Mouse (Mus musculus): Measurements from ENCODE around the gene Dazap2.

Gene Dazap2

DNA sequence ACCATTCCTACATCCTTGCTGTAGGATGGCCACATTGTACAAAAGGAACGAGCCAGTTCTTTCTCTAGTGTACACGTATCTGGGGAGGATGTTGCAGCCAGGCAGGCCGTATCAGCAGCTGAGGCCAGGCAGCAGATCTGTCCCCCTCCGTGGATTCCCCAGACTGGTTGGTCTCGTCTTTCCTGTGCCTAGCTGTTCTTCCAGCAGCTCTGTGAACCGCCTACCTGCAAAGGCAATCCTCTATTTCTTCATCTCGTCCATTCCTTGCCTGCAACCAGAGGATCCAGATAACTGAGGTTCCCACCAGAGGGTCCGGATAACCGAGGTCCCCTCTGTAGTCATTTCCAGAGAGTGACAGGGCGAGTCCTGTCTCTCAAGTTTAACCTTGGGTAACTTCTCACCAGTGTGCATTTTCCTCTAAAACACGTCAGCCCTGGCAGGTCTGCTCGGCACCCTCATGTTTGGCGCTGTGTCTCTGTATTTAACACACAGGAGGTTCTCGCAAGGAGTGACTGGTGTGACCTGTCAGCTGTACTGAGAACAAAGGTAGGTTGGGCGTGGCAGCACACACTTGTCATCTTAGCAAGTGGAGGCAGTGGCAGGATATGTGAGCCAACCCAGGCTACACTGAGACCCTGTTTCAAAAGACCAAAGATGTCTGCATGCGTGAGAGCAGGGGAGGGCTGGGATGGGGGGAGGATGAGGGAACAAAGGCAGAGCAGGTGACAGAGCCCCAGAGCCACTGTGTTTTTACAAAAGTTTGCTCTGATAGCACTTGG, 25.0 kb downstream of the Dazap2 start:
- DNase-seq: no peak

DNA sequence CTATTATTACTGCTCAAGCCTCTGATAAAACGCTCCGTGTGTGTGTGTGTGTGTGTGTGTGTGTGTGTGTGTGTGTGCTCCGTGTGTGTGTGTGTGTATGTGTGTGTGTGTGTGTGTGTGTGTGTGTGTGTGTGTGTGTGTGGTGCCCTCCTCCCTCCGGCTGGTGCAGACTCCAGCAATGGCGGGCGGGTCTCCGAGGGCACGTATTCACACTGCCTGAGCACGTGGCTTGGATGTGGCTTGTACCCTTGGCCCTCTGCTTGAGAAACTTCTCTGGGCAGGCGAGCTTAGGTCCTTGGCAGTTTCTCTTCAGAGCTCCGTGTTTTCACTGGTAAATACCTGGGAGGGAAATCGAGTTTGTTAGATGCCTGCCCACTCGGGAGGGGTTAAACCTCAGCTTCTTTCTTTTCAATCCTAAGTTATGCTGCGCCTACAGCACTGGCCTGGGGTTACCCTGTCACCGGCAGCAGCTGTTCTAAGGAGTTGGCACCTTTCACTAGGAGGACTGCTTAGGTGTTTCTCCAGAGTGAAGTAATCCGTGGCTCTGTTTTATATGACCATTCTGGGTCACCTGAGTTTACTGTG, 26.2 kb downstream of the Dazap2 start:
- peak; percentile 42 to 56 for DNase-seq

DNA sequence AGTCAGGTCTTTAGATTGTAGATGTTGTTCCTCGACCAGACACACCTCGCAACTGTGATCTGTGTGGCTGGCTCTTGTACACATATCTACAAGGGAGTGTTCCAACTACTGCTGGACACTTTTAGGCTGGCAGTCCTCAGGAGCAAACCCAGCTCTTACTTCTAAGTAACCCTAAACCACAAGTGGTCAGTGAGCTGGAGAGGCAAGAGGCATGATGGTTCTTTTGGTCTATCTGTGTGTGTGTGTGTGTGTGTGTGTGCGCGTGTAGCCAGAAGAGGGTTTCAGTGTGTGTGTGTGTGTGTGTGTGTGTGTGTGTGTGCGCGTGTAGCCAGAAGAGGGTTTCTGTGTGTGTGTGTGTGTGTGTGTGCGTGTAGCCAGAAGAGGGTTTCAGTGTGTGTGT, 27.3 kb downstream of the Dazap2 start:
- DNase-seq: no peak

DNA sequence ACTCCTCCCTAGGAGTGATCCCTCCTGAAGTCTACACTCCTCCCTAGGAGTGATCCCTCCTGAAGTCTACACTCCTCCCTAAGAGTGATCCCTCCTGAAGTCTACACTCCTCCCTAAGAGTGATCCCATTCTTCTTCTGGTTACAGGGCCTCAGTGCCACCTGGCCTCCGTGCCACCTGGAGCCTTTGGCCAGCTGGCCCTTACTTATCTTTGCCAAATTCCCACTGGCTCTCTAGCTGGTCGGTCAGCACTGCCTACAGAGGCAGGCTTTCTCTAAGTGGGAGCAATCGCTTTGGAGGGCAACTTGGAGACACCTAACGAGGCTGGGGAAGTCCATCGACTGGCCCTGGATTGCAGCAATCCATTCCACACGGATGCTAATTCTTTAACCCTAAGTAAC, 31.0 kb downstream of the Dazap2 start:
- no peak for DNase-seq

DNA sequence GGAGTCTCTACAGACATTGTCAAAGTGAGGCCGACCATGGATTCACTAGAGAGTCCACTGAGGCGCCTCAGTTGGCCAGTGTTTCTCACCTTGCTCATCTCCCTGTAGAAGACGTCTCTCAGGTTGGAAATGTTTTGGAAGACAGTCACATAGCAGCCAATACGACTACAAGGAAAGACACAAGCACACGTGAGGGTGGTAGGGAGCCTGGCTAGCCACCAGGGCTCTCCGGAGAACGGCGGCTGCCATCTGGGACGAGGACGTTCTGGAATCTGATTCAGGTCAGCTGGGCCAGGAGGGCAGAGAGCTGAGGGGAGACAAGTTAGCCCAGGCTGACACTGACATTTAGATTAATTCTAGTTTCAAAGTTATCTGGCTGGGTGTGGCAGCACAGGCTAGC, 35.0 kb downstream of the Dazap2 start:
- no peak for DNase-seq

DNA sequence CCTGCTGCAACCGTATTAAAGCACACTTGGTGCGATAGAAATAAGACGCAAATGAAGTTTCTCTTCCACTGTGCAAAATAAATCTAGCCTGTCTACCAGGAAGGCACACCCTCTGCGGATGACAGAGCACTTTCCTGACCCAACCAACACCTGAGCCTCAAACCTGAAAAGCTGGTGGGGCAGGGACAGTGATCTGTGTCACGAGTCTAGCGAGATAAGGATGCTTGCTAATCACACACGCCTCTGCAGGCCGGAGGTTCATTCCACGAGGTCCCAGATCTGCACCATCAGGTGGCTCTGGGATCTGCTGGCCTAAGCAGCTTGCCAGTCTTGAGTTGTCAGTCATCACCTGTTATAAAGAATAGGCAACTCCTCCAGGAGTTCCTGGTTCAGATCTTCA, 36.5 kb downstream of the Dazap2 start:
- DNase-seq: no peak

DNA sequence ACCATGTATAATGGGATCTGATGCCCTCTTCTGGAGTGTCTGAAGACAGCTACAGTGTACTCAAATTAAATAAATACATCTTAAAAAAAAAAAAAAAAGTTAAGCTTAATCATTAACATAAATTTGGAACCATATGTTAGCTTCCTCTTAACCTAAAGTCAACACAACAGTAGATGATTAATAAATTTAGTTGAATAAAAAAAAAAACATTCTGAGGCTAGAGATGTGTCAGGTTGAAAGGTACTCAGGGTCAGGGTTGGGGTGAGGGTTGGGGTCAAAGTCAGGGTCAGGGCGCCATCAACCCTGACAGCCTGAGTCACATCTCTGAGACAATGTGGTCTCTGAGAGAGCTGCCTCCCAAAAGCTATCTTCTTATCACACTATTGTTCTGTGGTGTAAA, 39.1 kb downstream of the Dazap2 start:
- no peak for DNase-seq

DNA sequence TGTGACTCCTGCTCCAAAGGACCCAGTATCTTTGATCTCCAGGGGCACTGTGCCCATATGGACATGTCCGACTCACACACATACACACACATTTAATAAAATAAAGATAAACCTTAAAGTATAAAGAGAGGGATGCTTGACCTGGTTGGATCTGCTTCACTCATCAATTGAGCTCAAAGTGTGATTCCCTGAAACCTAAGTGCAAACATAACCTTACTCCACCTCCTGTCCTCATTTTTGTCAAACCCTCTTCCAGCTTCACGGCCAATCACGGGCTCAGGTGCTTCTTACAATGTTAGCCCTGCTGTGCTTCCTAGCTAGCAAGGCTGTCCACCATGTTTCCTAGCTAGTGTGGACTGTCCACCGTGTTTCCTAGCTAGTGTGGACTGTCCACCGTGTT, 40.1 kb downstream of the Dazap2 start:
- no peak for DNase-seq

DNA sequence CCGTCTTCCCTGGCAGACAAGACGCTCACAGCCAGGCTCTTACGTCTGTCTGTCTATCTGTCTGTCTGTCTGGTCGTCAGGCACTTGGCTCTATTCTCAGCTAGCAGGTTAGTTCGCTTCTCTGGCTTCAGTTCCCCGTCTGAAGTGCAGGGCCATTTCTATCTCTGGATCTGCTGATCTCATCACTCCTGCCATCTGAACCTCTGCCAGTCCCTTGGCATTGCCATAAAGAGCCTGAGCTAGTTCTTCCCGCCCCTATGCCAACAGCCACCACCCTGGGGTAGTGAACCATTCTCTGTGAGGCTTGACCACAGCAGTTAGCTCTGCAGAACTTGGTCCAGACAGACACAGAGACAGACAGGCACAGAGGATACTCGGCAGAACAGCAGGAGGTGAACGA, 45.2 kb downstream of the Dazap2 start:
- peak; percentile 70 to 79 for DNase-seq

DNA sequence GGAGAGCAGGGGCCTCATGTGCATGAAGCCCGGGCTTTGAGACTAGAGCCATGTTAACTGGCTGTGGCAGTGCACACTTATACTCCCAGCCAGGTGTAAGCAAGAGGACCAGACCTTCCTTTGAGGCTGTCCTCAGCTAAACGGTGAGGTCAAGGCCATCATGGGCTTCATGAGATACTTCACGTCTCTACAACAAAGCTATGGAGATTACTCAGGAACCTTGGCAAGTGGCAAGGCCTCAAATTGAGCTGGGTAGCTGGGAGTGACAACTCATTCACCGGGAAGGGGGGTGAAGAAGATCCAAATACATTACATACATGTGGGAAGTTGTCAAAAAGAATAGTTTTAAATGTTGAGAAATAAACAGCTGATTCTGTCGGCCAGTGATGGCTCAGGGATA, 45.7 kb downstream of the Dazap2 start:
- no peak for DNase-seq

DNA sequence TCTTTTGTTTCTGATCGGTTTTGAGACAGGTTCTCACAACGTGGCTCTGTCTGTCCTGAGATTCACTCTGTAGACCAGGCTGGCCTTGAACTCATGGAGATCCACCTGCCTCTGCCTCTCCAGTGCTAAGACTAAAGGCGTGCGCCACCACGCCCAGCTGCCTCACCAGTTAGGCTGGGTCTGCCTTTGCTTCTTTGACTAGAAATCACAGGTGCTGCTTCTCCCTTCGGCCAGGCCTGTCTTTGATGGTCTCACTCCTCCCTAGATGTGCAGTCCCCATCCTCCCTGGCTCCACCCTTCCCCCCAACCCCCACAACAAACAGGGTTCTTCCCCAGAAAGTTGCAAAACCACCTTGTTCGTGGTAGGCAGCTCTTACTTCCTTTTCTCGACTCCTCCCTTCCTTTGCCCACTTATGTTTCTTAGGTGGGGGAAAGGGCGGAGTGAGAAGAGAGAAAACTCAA, 49.7 kb downstream of the Dazap2 start:
- DNase-seq: no peak

DNA sequence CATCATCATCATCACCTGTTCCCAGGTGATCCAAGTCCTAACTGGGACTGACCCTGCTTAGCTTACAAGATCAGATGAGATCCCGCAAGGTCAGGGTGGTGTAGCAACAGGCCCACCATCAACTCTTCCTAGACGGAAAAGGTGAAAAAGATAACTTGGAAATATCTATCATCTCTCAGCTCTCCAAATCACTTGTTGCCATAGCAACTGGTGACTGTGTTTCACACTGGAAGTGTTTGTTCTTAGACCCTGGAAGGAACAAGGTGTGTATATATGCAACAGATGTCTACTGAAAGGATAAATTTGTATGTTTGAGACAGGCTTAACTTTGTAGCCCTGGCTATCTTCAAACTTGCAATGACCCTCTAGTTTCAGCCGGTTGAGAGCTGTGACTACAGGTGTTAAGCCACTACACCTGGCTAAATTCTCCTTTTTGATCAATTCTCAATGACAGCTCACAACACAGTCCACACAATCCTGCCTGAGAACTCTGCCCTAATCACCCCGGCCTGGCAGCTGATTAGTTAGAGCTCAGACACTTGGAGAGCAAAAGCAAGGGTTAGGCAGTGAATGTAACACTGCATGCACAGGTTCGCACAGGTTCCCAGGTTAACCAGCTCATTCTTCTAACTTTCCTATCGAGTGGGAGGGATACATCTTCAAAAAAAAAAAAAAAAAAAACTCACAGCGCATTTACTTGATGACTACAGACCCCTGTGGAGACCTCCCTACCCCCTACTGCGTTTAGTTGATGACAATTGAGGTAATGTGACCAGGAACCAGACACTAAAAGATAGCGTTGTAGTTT, 50.5 kb downstream of the Dazap2 start:
- no peak for DNase-seq

DNA sequence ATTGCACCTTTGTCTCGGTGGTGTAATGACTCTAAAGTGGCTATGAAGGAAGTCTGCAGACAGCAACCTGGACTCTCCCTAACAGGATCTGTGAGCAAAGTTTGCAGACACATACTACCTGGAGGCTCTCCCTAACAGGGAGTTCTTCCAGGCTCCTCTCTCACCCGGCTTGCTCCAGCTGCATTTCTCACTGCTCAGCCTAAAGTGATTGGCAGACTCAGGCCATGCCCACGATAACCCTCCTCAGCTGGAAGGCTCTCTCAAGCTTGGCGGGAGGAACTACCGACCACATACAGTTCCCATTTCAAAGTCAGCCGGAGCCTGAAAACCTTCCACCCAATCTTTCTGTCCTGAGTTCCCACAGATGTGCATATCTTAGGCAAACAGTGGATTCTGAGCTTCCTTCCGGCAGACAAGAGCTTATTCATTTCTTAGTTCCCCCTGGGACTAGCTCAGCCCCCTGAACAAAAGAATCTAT, 51.1 kb downstream of the Dazap2 start:
- DNase-seq: peak in 1 of 2 experiments; percentile 36

DNA sequence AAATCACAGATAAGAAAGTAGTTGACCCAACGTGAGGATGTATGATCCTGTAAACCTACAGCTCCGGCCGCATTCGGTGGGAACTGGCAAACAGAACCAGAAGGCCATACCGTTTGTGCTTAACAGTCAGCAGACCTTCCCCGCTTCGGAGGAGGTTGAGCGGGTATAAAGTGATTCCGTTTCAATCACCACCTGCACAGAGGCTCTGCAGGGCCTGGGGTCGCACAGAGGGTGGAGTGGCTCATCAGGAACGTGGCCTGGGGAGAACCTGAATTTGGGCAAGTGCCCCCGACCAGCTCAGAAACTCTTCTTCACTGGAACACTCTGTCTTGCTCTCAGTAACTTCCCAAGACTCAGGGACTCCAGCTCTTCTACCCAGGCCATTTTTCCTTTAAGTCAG, 51.7 kb downstream of the Dazap2 start:
- no peak for DNase-seq

DNA sequence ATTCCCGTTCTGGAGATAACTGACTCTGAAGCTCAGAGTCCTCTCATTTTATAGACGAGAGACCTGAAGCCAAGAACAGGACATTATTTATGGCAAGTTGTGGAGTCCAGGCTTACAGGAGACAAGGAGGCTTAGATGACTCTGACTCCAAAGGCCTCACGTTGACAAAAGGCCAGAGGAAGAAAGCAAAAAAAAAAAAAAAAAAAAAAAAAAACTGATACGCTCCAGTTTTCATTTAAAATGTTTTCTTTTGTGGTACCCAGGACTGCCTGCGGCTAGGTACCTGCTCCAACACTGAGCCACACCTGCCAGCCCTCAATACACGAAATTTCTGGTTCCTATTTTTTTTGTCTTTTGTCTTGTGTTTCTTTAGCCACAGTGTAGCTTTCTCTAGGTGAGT, 52.3 kb downstream of the Dazap2 start:
- DNase-seq: no peak

DNA sequence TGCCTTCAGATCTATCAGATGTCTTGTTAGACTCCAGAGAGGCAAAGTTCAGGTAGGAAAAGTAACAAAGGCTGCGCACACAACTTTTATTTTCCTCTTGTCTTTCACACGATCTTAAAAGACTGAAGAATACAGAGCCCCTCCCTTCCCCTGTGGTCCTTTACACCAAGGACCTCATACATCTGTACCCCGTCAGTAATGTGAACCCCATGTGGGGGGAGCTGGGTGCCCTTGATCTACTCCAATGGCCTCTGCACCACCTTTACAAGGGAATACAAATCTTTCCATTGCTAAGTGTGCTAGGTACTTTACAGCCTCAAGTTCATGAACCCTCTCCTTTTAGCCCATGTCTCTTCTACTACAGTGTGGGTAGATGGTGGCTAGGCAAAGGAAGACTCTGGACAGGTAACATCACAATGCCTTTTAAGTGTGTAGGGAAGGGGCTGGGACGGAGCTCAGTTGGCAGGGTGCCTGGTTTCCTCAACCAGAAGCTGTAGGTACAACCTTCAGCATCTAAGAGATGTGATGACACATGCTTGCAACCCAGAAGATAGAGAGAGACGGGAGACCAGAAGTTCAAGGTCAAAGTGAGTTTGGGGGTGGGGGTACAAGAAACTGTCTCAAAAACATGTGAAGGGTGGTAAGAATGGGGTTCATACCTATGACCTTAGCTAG, 52.9 kb downstream of the Dazap2 start:
- DNase-seq: no peak

DNA sequence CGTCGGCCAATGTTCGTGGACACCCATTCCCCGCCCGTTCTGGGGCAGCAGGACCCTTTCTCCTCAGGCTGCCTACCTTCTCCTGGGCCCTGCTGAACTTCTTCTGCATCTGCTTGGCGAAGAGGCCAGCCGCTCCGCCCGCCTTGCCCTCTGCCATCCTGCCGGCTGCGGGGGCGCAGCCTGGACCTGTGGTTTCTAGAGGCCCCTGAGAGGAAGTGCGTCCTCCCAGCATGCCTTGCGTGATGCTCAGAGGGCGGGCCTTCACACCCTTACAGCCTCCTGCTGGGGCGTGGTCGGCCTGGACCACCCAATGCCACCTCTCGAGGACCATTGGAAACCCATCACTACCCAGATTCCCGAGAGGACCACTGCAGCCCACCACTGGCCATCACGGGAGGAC, 54.2 kb downstream of the Dazap2 start, which contains the start of gene Bin2:
Gene Bin2, minus strand, starts transcription at position 217 of the 400 bp plus-strand sequence.
- peak in 1 of 2 experiments; percentile 45 for DNase-seq

DNA sequence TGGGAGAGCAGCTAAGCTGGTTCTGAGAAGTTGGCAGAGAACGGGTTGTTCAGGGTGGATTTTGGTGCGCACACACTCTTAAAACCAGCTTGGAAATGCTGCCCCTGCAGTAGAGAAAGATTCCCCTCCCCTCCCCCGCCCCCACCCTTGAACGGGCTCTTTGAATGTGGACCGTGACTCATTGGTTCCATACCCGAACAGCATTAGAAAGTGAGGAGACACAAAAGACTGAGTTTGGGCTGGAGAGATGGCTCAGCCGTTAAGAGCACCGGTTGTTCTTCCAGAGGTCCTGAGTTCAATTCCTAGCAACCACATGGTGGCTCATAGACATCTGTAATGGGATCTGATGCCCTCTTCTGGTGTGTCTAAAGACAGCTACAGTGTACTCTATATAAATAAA, 54.9 kb downstream of the Dazap2 start:
- DNase-seq: no peak
